Mouse (Mus musculus) lung, adult 2 months (tissue): Measurements from ENCODE around the gene Gmnn.

Source experiments
- CTCF ChIP-seq: fragments of 200-500 bp; IDR thresholded peaks from 2 replicates; pipeline ENCODE4 v1.5.1; 2011; ENCODE audit warnings: mild to moderate bottlenecking, low read length, control low read depth; ENCODE audit not compliant: insufficient read depth
- POLR2A ChIP-seq: fragments of 200-500 bp; IDR thresholded peaks from 2 replicates; pipeline ENCODE4 v1.6.1; 2011; ENCODE audit warnings: low read depth, mild to moderate bottlenecking, control low read depth, low read length, borderline replicate concordance; ENCODE audit errors: extremely low read depth

- TF ChIP-seq CTCF = no peak
- TF ChIP-seq POLR2A = no peak
These were observed 49.1 kb downstream of the Gmnn start for GRCm38 (mm10) chr13:24712581-24713130.
